Mouse (Mus musculus): Measurements from ENCODE around the gene Plvap. TPM values are rescaled to one million over a fixed set of nuclear protein-coding genes. Genes with fewer than 3 reads are reported as not detected.
A peak's percentile ranks its signal among the peaks of the same experiment; 100 is the strongest.

Gene Plvap
- total and polyA plus RNA-seq, 2 experiments from 2014 or later, result 51.6 to 64.8 TPM

DNA sequence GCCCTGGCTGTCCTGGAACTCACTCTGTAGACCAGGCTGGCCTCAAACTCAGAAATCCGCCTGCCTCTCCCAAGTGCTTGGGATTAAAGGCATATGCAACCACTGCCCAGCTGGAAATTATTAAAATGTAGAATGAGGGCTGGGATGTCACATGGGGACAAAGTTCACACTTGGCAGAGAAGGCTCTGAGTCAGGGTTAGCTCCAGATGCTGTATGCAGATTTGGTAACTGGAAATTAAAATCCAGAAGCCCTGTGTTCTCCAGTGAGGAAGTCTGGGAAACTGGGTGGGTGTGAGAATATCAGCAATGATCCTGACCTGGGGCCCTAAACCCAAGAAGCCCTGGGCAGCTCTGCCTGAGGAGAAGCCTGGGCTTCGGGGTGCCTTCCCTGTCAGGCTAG lies 2.2 kb downstream of the Plvap start:
- no peak overlapping the region; the same call in 1 of the 2 replicates for H3K4me2 ChIP-seq (ENCODE audit: low read depth, low read length)
- ATAC-seq (ENCODE audit: insufficient read depth, low read depth) (no peak), DNase-seq (ENCODE audit: low spot score) (no peak)
- H3K4me1 ChIP-seq (ENCODE audit: control insufficient read depth, insufficient read depth), result 0 out of 2 replicates have a peak, but pooled peaks cover 3% of the 10 kb centered on the region
- peaks cover 62% of the 10 kb centered on the region for H3K27me3 ChIP-seq (ENCODE audit: control insufficient read depth, insufficient read depth, low read length)
- H3K36me3 ChIP-seq (replicated peaks; ENCODE audit: control insufficient read depth, insufficient read depth, low read length), result no peaks in the 10 kb centered on the region
- 67% methylated on average over 2 of the region's 2 CpGs for WGBS
- H3K27ac ChIP-seq (ENCODE audit: low read depth), result no peak overlapping the region
- TF ChIP-seq EP300 (IDR thresholded peaks at IDR 0.05; ENCODE audit: low read depth) (no peak), CTCF (IDR thresholded peaks at IDR 0.05; ENCODE audit: low read depth) (no peak)
- H3K4me3 ChIP-seq (ENCODE audit: low read depth, low read length), result no peak overlapping the region
- no peaks in the 10 kb centered on the region for H3K9me3 ChIP-seq (replicated peaks; ENCODE audit: control insufficient read depth, low read length)
- no peak overlapping the region for H3K9ac ChIP-seq (replicated peaks; ENCODE audit: low read depth, low read length)

DNA sequence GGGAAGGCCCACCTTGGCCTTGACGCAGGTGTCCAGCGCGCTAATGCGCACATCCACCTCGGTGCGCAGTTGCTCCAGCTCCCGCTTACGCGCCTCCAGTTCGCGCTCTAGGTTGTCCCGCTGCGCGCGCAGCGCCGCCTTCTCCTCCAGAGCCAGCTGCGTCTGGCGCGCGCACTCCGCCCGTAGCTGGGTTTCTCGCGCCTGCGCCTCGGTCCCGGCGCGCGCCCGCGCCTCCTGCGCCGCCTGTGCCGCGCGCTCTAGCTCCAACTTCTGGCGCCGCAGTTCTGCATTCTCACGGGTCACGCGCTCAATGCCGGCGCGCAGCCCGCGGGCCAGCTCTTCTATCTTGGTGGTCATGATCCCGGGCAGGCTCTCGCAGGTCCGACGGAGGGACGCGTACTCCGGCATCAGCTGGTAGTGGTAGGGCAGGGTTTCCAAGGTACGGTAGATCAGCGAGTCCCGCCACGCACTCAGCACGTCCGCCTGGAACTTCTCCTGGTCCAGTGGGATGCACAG lies 3.9 kb downstream of the Plvap start:
- H3K9me3 ChIP-seq (replicated peaks; ENCODE audit: control insufficient read depth, low read length), result no peaks in the 10 kb centered on the region
- peaks cover 62% of the 10 kb centered on the region for H3K27me3 ChIP-seq (ENCODE audit: control insufficient read depth, insufficient read depth, low read length)
- H3K4me3 ChIP-seq (ENCODE audit: low read depth, low read length), result peak overlapping the region; percentile 48
- DNase-seq (ENCODE audit: low spot score) (peak; percentile 86), ATAC-seq (ENCODE audit: insufficient read depth, low read depth) (peak; percentile 77)
- H3K27ac ChIP-seq (ENCODE audit: low read depth), result no peak overlapping the region
- 0 out of 2 replicates have a peak, but pooled peaks cover 3% of the 10 kb centered on the region for H3K4me1 ChIP-seq (ENCODE audit: control insufficient read depth, insufficient read depth)
- WGBS, result under 1% methylated on average over 58 of the region's 61 CpGs
- H3K9ac ChIP-seq (replicated peaks; ENCODE audit: low read depth, low read length), result no peak overlapping the region
- H3K4me2 ChIP-seq (ENCODE audit: low read depth, low read length), result peak overlapping the region; percentile 83
- no peaks in the 10 kb centered on the region for H3K36me3 ChIP-seq (replicated peaks; ENCODE audit: control insufficient read depth, insufficient read depth, low read length)
- TF ChIP-seq CTCF (IDR thresholded peaks at IDR 0.05; ENCODE audit: low read depth), result no peak
- TF ChIP-seq EP300 (IDR thresholded peaks at IDR 0.05; ENCODE audit: low read depth), result no peak

DNA sequence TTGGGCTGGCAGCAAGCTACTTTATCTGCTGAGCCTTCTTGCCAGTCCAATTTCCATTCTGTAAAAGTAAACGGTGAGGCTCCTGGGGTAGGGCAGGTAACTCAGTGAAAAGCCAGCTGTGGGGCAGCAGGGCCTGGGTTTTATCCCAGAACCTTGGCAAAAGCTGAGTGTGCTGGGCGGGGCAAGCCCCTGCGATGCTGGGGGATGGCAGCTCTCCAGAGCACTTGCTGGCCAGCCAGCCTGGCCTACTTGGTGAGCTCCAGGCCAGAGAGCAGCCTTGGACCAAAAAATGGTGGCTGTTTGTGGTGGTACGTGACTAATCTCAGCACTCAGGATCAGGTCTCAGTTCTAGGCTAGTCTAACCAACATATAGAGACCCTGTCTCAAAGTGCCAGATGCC lies 5.6 kb downstream of the Plvap start:
- H3K9ac ChIP-seq (replicated peaks; ENCODE audit: low read depth, low read length), result no peak overlapping the region
- ATAC-seq (ENCODE audit: insufficient read depth, low read depth) (no peak), DNase-seq (ENCODE audit: low spot score) (no peak)
- H3K9me3 ChIP-seq (replicated peaks; ENCODE audit: control insufficient read depth, low read length), result no peaks in the 10 kb centered on the region
- no peaks in the 10 kb centered on the region for H3K36me3 ChIP-seq (replicated peaks; ENCODE audit: control insufficient read depth, insufficient read depth, low read length)
- TF ChIP-seq CTCF (IDR thresholded peaks at IDR 0.05; ENCODE audit: low read depth), result no peak
- TF ChIP-seq EP300 (IDR thresholded peaks at IDR 0.05; ENCODE audit: low read depth), result no peak
- H3K4me3 ChIP-seq (ENCODE audit: low read depth, low read length), result no peak overlapping the region
- 0 out of 2 replicates have a peak, but pooled peaks cover 3% of the 10 kb centered on the region for H3K4me1 ChIP-seq (ENCODE audit: control insufficient read depth, insufficient read depth)
- no peak overlapping the region for H3K27ac ChIP-seq (ENCODE audit: low read depth)
- no peak overlapping the region for H3K4me2 ChIP-seq (ENCODE audit: low read depth, low read length)
- WGBS, result 58% methylated on average over 4 of the region's 4 CpGs
- H3K27me3 ChIP-seq (ENCODE audit: control insufficient read depth, insufficient read depth, low read length), result peaks cover 53% of the 10 kb centered on the region

DNA sequence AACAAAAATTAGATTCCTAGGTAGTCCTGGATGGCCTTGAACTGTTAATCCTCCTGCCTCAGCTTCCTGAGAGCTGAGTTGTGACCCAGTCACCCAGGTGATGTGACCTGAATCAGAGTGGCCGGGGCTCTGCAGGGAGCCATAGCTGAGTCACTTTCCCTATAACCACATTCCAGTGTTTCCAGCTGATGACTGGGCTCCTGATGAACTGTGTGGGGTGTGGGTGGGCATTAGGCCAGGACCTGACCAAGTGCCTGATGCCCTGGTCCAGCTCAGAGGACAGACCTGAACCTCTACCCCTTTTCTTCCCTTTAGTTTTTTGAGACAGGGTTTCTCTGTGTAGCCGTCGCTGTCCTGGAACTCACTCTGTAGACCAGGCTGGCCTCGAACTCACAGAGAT lies 6.2 kb downstream of the Plvap start:
- Histone ChIP-seq H3K9me3 (replicated peaks; ENCODE audit: control insufficient read depth, low read length) (no peaks in the 10 kb centered on the region), H3K4me1 (ENCODE audit: control insufficient read depth, insufficient read depth) (0 out of 2 replicates have a peak, but pooled peaks cover 3% of the 10 kb centered on the region), H3K36me3 (replicated peaks; ENCODE audit: control insufficient read depth, insufficient read depth, low read length) (no peaks in the 10 kb centered on the region), H3K27ac (ENCODE audit: low read depth) (no peak overlapping the region), H3K9ac (replicated peaks; ENCODE audit: low read depth, low read length) (no peak overlapping the region), H3K4me3 (ENCODE audit: low read depth, low read length) (no peak overlapping the region), H3K27me3 (ENCODE audit: control insufficient read depth, insufficient read depth, low read length) (peaks cover 50% of the 10 kb centered on the region), H3K4me2 (ENCODE audit: low read depth, low read length) (no peak overlapping the region)
- DNase-seq (ENCODE audit: low spot score) (no peak), ATAC-seq (ENCODE audit: insufficient read depth, low read depth) (no peak)
- 87% methylated on average over 4 of the region's 4 CpGs for WGBS
- TF ChIP-seq EP300 (IDR thresholded peaks at IDR 0.05; ENCODE audit: low read depth) (no peak), CTCF (IDR thresholded peaks at IDR 0.05; ENCODE audit: low read depth) (no peak)

DNA sequence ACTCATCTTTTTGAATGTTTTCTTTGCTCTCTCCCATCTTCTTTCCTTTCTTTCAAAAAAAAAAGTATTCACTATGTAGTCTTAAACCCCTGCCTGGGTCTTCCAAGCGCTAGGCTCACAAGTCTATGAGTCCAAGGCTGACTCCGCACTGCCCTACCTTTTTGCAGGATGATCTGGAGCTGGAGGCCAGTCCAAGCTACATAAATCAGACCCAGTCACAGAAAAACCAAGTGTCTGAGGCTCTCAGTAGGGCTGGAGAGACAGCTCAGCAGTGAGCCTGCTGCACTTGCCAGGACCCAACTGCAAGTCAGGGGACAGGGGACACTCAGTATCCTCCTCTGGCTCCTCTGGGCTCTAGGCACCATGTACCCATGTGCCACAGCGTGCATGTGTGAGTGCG lies 7.2 kb downstream of the Plvap start:
- H3K27ac ChIP-seq (ENCODE audit: low read depth), result no peak overlapping the region
- no peak for ATAC-seq (ENCODE audit: insufficient read depth, low read depth)
- peaks cover 41% of the 10 kb centered on the region for H3K27me3 ChIP-seq (ENCODE audit: control insufficient read depth, insufficient read depth, low read length)
- H3K4me1 ChIP-seq (ENCODE audit: control insufficient read depth, insufficient read depth), result peaks cover 7% of the 10 kb centered on the region; the same call in 1 of the 2 replicates
- TF ChIP-seq CTCF (IDR thresholded peaks at IDR 0.05; ENCODE audit: low read depth), result no peak
- TF ChIP-seq EP300 (IDR thresholded peaks at IDR 0.05; ENCODE audit: low read depth), result no peak
- no peaks in the 10 kb centered on the region for H3K9me3 ChIP-seq (replicated peaks; ENCODE audit: control insufficient read depth, low read length)
- no peak overlapping the region for H3K9ac ChIP-seq (replicated peaks; ENCODE audit: low read depth, low read length)
- H3K4me3 ChIP-seq (ENCODE audit: low read depth, low read length), result no peak overlapping the region
- WGBS, result 90% methylated on average over 4 of the region's 4 CpGs
- DNase-seq (ENCODE audit: low spot score), result no peak
- H3K36me3 ChIP-seq (replicated peaks; ENCODE audit: control insufficient read depth, insufficient read depth, low read length), result no peaks in the 10 kb centered on the region
- H3K4me2 ChIP-seq (ENCODE audit: low read depth, low read length), result no peak overlapping the region

Data from heart, postnatal 0 days (tissue).